Mouse (Mus musculus): Measurements from ENCODE around the gene Kif3c.

DNA sequence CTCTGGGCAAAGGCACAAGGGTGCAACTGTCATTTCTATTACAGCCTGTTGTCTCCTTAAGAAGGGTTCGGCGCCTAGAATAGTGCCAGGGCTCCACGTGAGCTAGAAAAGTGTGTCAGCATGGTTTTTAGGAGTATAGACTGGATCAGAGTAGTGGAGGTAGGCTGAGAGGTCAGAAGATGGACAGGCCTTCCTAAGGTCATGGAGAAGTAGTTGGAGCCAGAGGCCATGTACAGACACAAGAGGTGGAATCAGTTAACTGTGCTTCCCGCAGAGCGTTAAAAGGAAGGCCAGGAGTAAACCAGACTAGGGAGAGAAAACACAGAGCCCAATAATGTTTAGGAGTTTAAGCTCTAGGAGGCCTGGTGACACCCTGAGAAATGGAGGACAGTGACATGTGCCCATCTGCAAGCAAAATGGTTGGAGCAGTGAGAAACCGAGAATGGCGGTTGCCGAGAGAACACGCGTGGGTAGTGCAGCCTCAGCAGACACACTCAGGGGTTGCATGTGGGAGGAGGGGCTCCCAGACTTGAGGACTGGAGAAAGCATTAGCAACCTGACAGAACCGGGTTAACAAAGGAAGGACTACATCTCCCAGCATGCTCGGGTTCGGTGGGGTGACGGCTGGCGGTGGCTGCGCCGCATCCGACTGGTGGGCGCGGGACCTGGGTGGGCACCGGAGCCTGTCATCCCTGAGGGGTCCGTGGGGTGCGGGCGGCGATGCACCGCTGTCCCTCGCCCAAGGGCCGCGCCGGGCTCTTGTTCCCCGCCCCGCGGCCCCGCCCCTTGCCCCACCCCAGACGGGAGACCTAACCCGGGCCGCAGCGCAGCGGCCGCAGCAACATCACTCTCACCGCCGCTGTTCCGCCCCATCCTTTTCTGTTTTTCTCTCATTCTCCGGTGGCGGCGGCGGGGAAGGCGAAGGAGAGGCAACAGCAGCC, at the start of gene Kif3c:
- no peak for TF ChIP-seq MAFK (IDR thresholded peaks at IDR 0.05; ENCODE audit: insufficient read depth, low read depth, low read length)
- TF ChIP-seq ZC3H11A (IDR thresholded peaks at IDR 0.05; ENCODE audit: borderline replicate concordance, low read depth, low read length) = no peak
- TF ChIP-seq CHD2 (IDR thresholded peaks at IDR 0.05; ENCODE audit: low read depth, low read length) = no peak

Measured in ES-E14 (cell line).